Mouse (Mus musculus) T-helper 2 cell (primary cell): ENCODE data around the gene Vpreb3.

Experiments used
- in situ Hi-C: fragments of 300-600 bp; cut with MboI, MseI; formaldehyde crosslinking; loops from one replicate; pipeline ENCODE4 v1.15.1; 2025; ENCODE audit warnings: high pct_unique_total_duplicates

The Vpreb3 gene

GRCm38 (mm10) chr10:75942736-75943477 is at the start of gene Vpreb3:
TSS of gene Vpreb3 (plus strand) at chr10:75943057.
- in situ Hi-C loops: no loop called here

DNA sequence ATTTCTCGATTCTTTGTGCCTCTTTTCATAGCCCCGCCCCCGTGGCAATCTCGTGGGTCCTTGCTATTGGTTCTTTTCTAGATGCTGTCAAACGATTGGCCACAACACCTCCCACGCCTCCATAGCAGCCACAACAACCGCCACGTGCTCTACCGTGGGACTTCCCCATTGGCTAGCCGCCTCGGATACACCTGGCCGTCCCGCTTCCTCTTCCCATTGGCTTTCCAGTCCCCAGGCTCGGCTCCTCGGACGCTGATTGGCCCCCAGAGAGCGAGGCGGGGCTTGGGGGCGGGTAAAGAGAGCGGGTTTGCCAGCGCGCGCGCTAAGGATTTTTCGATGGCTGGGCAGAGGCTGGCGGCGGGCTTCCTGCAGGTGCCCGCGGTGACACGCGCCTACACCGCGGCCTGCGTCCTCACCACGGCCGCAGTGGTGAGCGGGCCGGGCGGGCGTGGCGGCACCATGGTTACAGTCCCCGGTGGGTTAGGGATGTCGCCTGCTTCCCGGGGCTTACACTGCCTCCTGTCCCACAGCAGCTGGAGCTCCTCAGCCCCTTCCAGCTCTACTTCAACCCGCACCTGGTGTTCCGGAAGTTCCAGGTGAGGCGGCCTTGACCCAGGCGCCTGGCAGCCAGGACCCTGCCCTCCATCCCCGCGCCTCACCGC is 49.6 kb upstream of the Vpreb3 start, which contains the start of gene Derl3:
Derl3 (plus strand) TSS at position 325 of the 662 bp plus-strand sequence.
- in situ Hi-C loops: no loop called here

GRCm38 (mm10) chr10:75894601-75895000 is 48.3 kb upstream of the Vpreb3 start:
- in situ Hi-C loops: no loop called here

GRCm38 (mm10) chr10:75895730-75896129 is 47.1 kb upstream of the Vpreb3 start:
- in situ Hi-C loops: no loop called here

DNA sequence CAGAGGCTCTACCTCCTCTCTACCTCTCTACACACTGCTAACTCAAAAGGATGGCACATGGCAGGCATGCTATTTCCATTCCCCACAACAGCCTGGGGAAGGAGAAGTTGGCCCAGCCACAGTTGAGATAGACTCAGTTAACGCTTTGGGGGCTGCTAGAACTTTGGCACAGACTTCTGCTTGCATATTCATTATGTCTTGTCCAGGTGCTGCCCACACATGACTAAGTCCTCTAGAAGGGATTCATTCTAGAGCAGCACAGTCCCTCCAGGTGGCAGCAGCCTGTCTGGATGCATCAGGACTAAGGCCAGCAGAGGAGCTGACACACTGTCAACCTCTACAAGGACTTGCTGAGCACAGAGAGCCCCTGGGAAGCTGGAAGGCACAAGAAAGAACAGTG is 46.6 kb upstream of the Vpreb3 start:
- in situ Hi-C loops: no loop called here

DNA sequence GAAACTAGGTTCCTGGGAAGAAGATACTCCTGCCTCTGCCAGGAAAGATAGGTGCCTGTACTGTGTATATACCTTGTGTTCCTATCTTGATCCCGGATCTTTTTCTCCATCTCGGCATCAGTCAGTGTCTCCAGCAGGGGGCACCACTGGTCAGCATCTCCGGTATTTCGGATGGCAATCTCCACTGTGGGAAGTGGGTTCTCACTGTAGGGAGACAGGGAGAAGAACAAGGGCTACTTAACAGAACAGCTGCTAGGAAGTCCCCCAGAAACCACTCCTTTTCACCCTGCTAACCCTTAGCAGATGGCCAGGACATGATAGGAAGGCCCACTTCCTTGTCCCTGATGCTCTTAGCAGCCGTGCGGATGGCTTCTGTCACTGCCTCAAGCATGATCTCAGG is 45.5 kb upstream of the Vpreb3 start:
- in situ Hi-C loops: no loop called here

DNA sequence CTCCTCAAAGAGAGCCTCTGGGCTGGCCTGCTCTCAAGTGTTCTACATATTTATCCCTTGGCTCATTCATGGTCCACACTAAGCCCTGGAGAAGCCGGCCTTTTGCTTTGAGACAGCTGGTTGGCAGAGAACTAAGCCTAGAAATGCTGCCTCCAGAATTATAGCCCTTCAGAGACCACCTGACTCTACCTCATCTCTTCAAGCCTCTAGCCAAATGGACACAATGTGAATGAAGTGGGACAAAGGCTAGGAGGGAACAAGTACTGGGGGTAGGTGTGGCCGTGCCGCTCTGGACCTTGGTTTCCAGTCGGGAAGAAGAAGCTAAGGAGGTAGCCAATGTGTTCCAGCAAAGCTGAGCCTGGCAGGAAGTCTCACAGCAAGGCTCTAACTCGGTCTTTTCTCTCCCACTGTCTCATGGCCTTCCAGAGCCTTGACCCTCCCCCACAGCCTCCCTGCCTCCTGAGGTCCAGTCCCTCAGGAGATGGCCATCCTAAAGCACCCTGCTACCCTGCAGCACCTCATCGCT is 44.8 kb upstream of the Vpreb3 start:
- in situ Hi-C loops: no loop called here

GRCm38 (mm10) chr10:75898846-75899245 is 44.0 kb upstream of the Vpreb3 start:
- in situ Hi-C loops: no loop called here

DNA sequence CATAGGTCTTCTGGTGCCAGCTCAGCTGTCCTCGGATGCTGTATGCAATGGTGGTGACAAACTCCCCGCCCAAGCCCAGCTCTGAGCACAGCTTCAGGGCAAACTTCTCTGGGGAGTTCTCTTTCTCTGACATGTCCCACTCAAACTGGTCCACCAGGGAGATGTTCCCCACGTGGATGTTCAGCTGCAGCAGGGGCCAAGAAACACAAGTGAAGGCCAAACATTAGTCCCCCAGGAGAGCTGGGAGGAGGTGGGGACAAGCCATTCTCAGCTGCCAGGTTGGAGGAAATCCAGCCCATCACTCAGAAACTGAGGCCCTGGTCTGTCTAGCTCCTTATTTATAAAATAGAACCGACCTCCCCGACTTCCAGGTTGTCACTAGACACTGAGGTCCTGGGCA is 38.5 kb upstream of the Vpreb3 start:
- in situ Hi-C loops: no loop called here

DNA sequence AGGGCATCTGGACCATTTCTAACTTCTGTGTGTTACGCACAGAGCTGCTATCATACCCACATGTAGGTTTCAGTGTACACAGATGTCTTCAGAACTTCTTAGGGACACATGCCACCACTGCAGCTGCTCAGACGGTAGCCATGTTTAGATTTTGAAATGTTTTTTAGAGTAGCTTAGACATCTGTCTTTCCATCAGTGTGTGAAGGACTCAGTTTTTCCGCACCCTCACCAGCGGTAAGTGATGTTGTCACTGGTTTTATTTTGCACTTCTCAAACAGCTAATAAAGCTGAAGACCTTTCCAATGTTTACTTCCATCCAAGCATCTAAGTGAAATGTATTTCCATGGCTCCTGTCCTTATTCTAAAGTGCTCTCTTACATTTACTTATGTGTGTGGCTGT is 36.0 kb upstream of the Vpreb3 start:
- in situ Hi-C loops: no loop called here

DNA sequence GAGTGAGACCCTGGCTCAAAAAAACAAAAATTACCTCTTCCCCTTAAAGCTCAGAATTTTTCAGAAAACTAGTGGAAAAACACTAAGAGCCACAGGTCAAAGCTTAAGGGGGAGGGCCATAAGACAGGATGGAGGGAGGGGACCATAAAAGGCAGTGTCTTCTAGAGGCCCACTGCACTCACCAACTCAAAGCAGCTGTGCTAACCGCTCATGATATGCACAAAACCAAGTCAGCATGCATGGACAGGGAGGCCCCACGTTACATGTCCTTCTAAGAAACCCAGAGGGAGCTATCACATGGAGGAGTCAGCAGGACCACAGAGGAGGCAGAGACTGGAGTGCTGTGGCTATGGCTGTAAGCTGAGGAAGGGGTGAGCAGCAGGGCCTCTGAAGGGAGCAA is 32.2 kb upstream of the Vpreb3 start:
- in situ Hi-C loops: no loop called here

GRCm38 (mm10) chr10:75913013-75913589 is 29.8 kb upstream of the Vpreb3 start:
- in situ Hi-C loops: no loop called here

- in situ Hi-C loops: no loop called here
These were observed 27.3 kb upstream of the Vpreb3 start for GRCm38 (mm10) chr10:75915557-75915956.

DNA sequence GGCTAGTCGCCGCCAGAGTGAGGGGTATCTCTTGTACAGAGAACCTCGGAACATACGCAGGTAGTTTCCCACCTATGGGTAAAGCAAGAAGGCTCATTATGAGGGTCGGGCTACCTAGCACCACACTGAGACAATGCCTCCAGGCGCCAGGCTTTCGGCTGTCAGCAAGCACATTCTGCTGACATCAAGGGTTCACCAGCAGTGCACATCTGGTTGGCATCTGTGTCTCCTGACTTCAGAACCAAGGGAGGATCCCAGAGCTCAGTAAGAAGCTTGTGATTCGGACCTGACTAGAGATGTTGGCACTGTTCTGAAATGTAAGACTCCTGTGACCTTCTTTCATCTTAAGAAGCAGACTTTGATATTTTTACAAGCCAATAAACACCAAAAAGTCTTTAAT is 26.0 kb upstream of the Vpreb3 start:
- in situ Hi-C loops: no loop called here

DNA sequence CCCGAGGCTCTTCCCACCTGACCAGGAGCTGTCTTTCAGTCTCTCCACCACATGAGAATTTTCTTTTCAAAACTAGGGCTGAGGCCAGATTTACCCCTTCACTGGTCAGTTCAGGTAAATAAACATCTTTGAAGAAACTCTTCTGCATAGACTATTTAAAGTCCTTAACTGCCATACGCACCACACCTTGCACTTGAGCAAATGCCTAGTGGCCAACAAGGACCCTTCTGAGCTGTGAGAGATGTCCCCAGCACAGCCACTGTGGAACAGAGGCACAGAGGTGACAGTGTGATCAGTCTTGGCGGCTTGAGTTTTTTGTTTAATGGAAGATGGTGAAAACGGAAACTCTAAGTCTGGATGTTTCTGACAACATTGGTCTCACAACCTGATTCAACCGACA is 23.8 kb upstream of the Vpreb3 start:
- in situ Hi-C loops: no loop called here

GRCm38 (mm10) chr10:75921026-75921725 is 21.7 kb upstream of the Vpreb3 start, which contains the start of gene Smarcb1:
TSS of gene Smarcb1 (minus strand) at chr10:75921617.
- in situ Hi-C loops: no loop called here

GRCm38 (mm10) chr10:75921726-75922560 is 20.9 kb upstream of the Vpreb3 start:
- in situ Hi-C loops: no loop called here

DNA sequence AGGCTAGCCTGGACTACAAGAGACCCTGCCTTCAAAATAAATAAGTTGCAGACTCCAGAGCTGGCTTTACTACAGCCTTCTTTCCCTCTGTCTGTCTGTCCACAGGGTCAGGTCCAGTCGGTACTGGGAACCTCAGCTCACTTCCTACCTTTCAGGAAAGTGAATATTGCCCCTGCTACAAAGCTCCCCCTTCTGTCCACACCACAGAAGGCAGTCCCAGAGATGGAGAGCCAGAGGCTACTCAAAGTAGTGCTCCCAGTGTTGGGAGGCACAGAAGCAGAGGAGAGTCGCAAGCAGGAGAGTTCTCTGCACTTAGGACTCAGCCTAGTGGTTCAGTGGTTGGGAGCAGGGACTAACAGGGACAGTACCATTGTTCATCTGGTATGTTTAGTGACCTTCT is 18.5 kb upstream of the Vpreb3 start:
- in situ Hi-C loops: no loop called here

DNA sequence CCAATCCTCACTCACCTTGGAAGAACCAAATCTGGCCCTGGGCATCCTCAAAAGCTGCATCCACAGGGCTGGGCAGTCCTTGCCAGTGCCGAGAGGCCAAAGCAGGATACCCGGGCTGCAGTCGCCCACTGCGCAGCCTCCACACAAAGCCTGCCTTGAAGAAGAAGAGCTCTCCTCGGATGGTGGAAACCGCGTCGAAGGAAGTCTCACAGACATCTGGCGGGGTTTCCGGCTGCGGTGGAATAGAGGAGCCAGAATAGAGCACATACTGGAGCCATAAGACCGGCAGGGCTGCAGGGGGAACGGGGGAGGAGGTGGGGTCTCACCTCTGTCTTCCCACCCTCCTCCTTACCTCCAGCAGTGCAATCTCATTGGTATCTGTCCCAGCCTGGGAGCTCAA is 16.5 kb upstream of the Vpreb3 start:
- in situ Hi-C loops: no loop called here

DNA sequence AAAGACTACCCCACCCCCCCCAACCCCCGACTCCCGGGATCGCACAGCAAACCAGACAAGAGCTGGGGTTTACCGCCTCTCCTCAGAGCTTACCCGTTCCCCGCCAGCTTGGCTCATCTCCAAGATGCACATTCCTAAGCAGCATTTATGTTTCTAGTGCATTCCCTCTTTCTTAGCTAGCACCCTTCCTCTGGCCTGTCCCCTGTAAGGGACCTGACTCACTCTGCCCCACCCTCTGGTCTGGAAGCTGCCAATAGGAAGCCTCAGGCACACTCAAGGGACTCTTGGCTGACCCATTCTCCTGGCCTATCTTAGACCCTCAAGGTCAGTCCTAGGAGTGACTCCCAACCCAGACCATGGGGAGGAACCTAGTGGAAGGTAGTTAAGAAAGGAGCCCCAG is 12.6 kb upstream of the Vpreb3 start:
- in situ Hi-C loops: no loop called here

- in situ Hi-C loops: no loop called here
These were observed 11.5 kb upstream of the Vpreb3 start for GRCm38 (mm10) chr10:75931311-75931710.
